Mouse (Mus musculus) stomach, postnatal 0 days (tissue): Measurements from ENCODE around the gene Syt17. TPM values are rescaled to one million over a fixed set of nuclear protein-coding genes. Genes with fewer than 3 reads are reported as not detected.

Experiments used
- ATAC-seq: fragments of 200-750 bp; cut with Nextera tagmentation; 2 replicates; pipeline ENCODE4 v1.8.0; 2017; ENCODE audit not compliant: low FRiP score, low TSS enrichment
- DNase-seq: peaks from one replicate; pipeline ENCODE4 v3.0.0-alpha.2; 2016; ENCODE audit warnings: low spot score
- H3K27ac ChIP-seq: fragments of 300-500 bp; sonication (generic); replicated peaks from 2 replicates; pipeline ENCODE4 v1.5.1; 2014; ENCODE audit warnings: mild to moderate bottlenecking, control low read depth
- H3K27me3 ChIP-seq: fragments of 300-500 bp; sonication (generic); 2 replicates; pipeline ENCODE4 v1.6.1; 2014; ENCODE audit warnings: low read length; ENCODE audit not compliant: control insufficient read depth, insufficient read depth
- H3K36me3 ChIP-seq: fragments of 300-500 bp; sonication (generic); 2 replicates; pipeline ENCODE4 v1.6.1; 2014; ENCODE audit warnings: low read length, mixed read lengths; ENCODE audit not compliant: control insufficient read depth, insufficient read depth
- H3K4me1 ChIP-seq: fragments of 300-500 bp; sonication (generic); replicated peaks from 2 replicates; pipeline ENCODE4 v1.6.1; 2014; ENCODE audit warnings: antibody characterized with exemption; ENCODE audit not compliant: control insufficient read depth, insufficient read depth
- H3K4me2 ChIP-seq: fragments of 300-500 bp; sonication (generic); replicated peaks from 2 replicates; pipeline ENCODE4 v1.6.1; 2014; ENCODE audit warnings: low read depth, mild to moderate bottlenecking, control low read depth, moderate library complexity
- H3K4me3 ChIP-seq: fragments of 300-500 bp; sonication (generic); 2 replicates; pipeline ENCODE4 v1.5.1; 2014; ENCODE audit warnings: low read depth, low read length, control low read depth
- H3K9ac ChIP-seq: fragments of 300-500 bp; sonication (generic); 2 replicates; pipeline ENCODE4 v1.6.1; 2014; ENCODE audit warnings: mild to moderate bottlenecking, low read length, control low read depth, mixed read lengths
- H3K9me3 ChIP-seq: fragments of 300-500 bp; sonication (generic); 2 replicates; pipeline ENCODE4 v1.6.1; 2016; ENCODE audit warnings: low read length; ENCODE audit not compliant: control insufficient read depth
- CTCF ChIP-seq: IDR thresholded peaks from 2 replicates; pipeline ENCODE4 v1.5.1; 2016; ENCODE audit warnings: antibody characterized with exemption, low read depth, mild to moderate bottlenecking, moderate library complexity
- EP300 ChIP-seq: optimal IDR thresholded peaks from 2 replicates; pipeline ENCODE3; 2016; ENCODE audit warnings: antibody characterized with exemption
- WGBS: fragments of 180-500 bp; shearing (Covaris S2); extraction: QIAGEN DNeasy Blood & Tissue Kit; methylation state at CpG from one replicate; pipeline ENCODE4 v1.1.7; 2014; 5-methylcytosine and 5-hydroxymethylcytosine counted together
- polyA plus RNA-seq: library from polyadenylated mRNA; unstranded; fragments of >200 nt; fragmentation: Nextera tagmentation; extraction: Ambion mirVana; gene quantifications from 2 replicates; pipeline ENCODE4 v1.2.1, GENCODE M21; 2015

Syt17 gene
- polyA plus RNA-seq, 1 experiment from 2014 or later = 3.3 TPM

DNA sequence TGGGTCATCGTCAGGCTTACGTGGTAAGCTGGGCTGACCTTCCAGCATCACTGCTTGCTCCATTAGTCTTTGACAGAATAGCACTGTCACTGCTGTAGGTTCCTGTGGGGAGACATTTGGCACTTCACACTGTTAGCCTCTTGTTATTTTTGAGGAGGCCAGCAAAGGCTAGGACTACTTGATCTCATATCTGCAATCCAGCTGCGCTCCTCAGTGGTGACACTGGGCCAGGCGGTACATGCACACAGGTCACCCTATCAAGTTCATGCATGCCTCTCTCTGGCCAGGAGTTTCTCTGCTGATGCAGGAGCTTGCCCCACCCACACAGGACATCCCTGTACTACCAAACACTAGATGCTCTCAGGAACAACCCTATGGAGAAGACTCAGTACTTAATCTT, 71.4 kb downstream of the Syt17 start:
- TF ChIP-seq CTCF = no peak
- TF ChIP-seq EP300 = no peak
- H3K36me3 ChIP-seq = no peaks in the 10 kb centered on the region
- H3K4me2 ChIP-seq = no peak overlapping the region
- no peak overlapping the region for H3K4me3 ChIP-seq
- ATAC-seq (no peak), DNase-seq (no peak)
- H3K27ac ChIP-seq = no peak overlapping the region
- H3K4me1 ChIP-seq = no peaks in the 10 kb centered on the region
- H3K9me3 ChIP-seq = no peaks in the 10 kb centered on the region
- no peaks in the 10 kb centered on the region for H3K27me3 ChIP-seq
- WGBS = 93% methylated on average over 4 of the region's 4 CpGs
- H3K9ac ChIP-seq = no peak overlapping the region

DNA sequence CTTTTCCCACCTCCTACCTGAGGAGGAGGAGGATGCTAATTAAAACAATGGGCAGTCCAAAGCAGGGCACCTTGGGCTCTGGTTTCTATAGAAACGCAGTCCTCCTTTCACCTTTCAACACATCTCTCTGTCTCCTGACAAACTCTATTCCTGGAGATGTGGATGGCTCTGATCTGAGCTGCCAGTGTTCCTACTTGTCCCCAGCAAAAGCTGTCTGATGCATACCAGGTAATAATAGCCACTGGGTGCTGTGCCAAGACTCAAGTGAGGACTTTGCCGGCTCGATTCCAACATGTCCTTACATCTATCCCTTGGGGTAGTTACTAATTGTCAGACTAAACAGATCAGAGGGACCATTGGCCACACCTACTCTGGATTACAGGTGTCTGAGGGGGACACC, 72.7 kb downstream of the Syt17 start:
- H3K9ac ChIP-seq = no peak overlapping the region
- H3K9me3 ChIP-seq = no peaks in the 10 kb centered on the region
- no peaks in the 10 kb centered on the region for H3K36me3 ChIP-seq
- no peak overlapping the region for H3K27ac ChIP-seq
- no peaks in the 10 kb centered on the region for H3K4me1 ChIP-seq
- H3K4me2 ChIP-seq = no peak overlapping the region
- WGBS = 88% methylated on average over 3 of the region's 3 CpGs
- no peak overlapping the region for H3K4me3 ChIP-seq
- ATAC-seq = no peak
- TF ChIP-seq CTCF (no peak), EP300 (no peak)
- no peak for DNase-seq
- no peaks in the 10 kb centered on the region for H3K27me3 ChIP-seq

DNA sequence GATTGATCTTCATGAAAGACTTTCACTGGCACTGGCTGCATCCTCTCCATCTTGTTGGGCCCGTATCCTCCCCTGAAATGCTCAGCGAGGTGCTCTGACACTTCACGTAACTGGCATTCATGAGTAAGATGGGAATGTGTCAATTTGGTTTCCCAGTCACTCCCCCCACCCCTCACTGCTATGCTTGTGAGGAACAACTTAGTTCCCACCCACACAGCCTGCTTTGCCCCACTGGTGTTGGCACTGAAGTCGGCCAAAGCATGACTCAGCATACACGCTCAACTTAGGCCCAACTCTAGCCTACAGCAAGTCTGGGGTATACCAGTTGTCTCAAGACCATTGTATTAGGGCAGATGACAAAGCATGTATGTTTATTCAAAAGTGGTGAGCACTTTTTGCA, 76.7 kb downstream of the Syt17 start:
- no peaks in the 10 kb centered on the region for H3K4me1 ChIP-seq
- no peak for TF ChIP-seq CTCF
- H3K36me3 ChIP-seq = no peaks in the 10 kb centered on the region
- H3K4me2 ChIP-seq = no peak overlapping the region
- no peak overlapping the region for H3K27ac ChIP-seq
- no peak for DNase-seq
- no peak for ATAC-seq
- no peaks in the 10 kb centered on the region for H3K9me3 ChIP-seq
- no peaks in the 10 kb centered on the region for H3K27me3 ChIP-seq
- whole genome bisulfite sequencing = 93% methylated on average over 5 of the region's 5 CpGs
- H3K4me3 ChIP-seq = no peak overlapping the region
- H3K9ac ChIP-seq = no peak overlapping the region

DNA sequence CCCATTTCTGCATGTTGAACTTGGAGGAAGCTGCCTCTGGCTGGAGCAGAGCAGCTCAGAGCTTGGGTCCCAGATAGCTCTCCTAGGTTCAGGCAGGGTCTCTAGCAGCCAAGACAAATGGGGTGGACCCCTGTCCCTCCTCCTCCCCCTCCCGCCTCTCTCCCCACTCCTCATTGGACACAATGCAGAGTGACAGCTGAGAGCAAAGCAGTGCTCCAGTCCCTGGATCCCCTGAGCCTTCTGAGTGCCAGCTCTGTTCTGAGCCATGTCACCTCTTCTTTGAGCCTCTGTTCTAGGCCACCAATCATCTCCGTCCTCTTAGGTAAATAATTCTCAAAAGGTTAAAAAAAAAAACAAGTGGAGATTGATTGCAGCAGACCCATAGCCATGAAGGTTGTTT, 78.3 kb downstream of the Syt17 start:
- Histone ChIP-seq H3K9me3 (no peaks in the 10 kb centered on the region), H3K4me2 (no peak overlapping the region), H3K36me3 (no peaks in the 10 kb centered on the region), H3K27me3 (no peaks in the 10 kb centered on the region), H3K9ac (no peak overlapping the region), H3K4me1 (no peaks in the 10 kb centered on the region), H3K27ac (no peak overlapping the region), H3K4me3 (no peak overlapping the region)
- 39% methylated on average over 2 of the region's 2 CpGs for WGBS
- no peak for ATAC-seq
- DNase-seq = no peak
- TF ChIP-seq CTCF = no peak
- no peak for TF ChIP-seq EP300

DNA sequence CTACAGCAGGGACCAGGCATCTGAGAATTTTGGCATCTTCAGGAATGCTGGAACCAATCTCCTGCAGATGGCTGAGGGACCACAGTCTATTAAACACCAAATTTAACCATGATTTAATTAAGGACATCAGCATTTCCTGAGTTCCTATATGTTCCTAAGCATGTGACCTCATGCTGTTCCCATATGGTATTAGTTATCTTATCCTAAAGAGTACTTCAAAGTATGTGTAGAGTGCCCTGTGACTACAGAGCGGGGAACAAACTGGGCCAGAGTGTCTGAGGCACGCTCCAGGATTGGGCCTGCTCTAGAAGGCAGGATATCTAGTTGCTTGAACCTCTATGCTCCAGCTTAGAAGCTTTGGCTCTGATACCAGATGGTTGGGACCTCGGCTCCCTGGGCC, 82.1 kb downstream of the Syt17 start:
- DNase-seq = no peak
- TF ChIP-seq EP300 (no peak), CTCF (no peak)
- Histone ChIP-seq H3K36me3 (no peaks in the 10 kb centered on the region), H3K4me1 (no peaks in the 10 kb centered on the region), H3K27me3 (no peaks in the 10 kb centered on the region), H3K4me2 (no peak overlapping the region), H3K9ac (no peak overlapping the region), H3K9me3 (no peaks in the 10 kb centered on the region), H3K27ac (no peak overlapping the region), H3K4me3 (no peak overlapping the region)
- WGBS = 75% methylated on average over 3 of the region's 3 CpGs
- ATAC-seq = no peak

DNA sequence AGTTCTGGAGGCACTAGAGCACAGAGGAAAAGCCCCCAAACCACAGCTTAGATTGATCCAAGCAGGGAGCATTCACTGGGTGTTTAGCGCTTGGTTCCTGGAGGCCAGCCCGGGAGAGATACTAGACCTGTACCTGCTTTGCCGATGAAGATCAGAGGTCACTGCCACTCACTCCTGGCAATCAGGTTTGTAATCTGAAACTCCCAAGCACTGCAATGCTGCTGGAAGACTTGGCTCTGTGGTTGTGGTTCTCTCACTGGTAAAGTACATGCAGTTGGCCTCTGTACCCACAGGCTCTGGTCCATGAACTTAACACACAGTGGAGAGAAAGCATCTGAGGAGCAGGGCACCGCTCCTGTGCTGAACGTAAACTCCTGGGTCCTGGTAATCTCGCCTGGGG, 82.8 kb downstream of the Syt17 start:
- WGBS = 50% methylated on average over 6 of the region's 6 CpGs
- ATAC-seq (no peak), DNase-seq (peak; percentile 25)
- H3K9ac ChIP-seq = no peak overlapping the region
- no peak overlapping the region; the same call in 1 of the 2 replicates for H3K27ac ChIP-seq
- H3K4me2 ChIP-seq = no peak overlapping the region
- no peaks in the 10 kb centered on the region for H3K4me1 ChIP-seq
- H3K4me3 ChIP-seq = no peak overlapping the region
- no peaks in the 10 kb centered on the region for H3K9me3 ChIP-seq
- H3K27me3 ChIP-seq = no peaks in the 10 kb centered on the region
- TF ChIP-seq EP300 = no peak
- TF ChIP-seq CTCF = no peak
- no peaks in the 10 kb centered on the region for H3K36me3 ChIP-seq
